Mouse (Mus musculus) lung, adult 2 months (tissue): ENCODE data around the gene Rabgef1.

Experiments
- CTCF ChIP-seq: fragments of 200-500 bp; IDR thresholded peaks from 2 replicates; pipeline ENCODE4 v1.5.1; 2011; ENCODE audit warnings: mild to moderate bottlenecking, low read length, control low read depth; ENCODE audit not compliant: insufficient read depth
- POLR2A ChIP-seq: fragments of 200-500 bp; IDR thresholded peaks from 2 replicates; pipeline ENCODE4 v1.6.1; 2011; ENCODE audit warnings: low read depth, mild to moderate bottlenecking, control low read depth, low read length, borderline replicate concordance; ENCODE audit errors: extremely low read depth

GRCm38 (mm10) chr5:130187383-130187782 lies 15.8 kb downstream of the Rabgef1 start:
- TF ChIP-seq CTCF: no peak
- no peak for TF ChIP-seq POLR2A
